Mouse (Mus musculus) testis, adult 2 months (tissue): ENCODE measurements around the gene Wnt7a.

ENCODE experiments used
- CTCF ChIP-seq: fragments of 200-500 bp; IDR thresholded peaks from 2 replicates; pipeline ENCODE4 v1.5.1; 2012; ENCODE audit warnings: low read depth, mild to moderate bottlenecking, inconsistent platforms, low read length, moderate library complexity; ENCODE audit not compliant: control insufficient read depth, insufficient read depth, insufficient replicate concordance
- POLR2A ChIP-seq: fragments of 200-500 bp; IDR thresholded peaks from 2 replicates; pipeline ENCODE4 v1.6.1; 2012; ENCODE audit warnings: low read depth, mild to moderate bottlenecking, inconsistent platforms, low read length, moderate library complexity; ENCODE audit not compliant: control insufficient read depth

DNA sequence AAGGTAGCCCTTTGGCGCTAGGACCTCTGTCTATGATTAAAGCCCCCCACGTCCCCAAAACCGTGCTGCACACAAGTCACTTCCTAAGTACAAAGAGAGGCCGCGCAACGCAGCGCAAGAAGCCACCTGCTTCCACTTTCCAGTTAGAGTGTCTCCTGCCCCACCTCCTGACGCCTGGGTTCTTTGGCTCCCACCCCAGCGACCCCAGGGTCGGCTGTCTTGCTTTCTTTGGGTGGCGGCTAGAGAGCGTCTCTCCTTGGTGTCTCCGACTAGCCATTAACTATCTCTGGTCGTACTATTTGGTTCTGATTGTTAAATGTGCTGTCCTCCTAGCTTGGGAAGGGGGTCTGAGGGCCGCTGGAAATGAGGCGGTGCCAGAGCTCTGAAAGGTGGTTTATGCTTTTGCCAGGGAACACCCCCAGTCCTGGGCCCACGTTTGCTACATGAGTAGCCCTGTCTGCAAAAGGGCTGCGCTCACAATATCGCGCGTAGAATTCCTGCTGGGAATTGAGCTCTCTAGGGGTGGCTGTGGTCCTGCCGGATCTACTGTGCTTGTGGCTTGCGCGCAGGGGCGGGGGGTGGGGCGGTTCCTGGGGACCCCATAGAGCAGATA, 889 bp downstream of the Wnt7a start:
- TF ChIP-seq CTCF (no peak), POLR2A (no peak)
